Mouse (Mus musculus) lung, embryonic 16.5 days (tissue): Measurements from ENCODE around the gene Adgrl4. TPM values are rescaled to one million over a fixed set of nuclear protein-coding genes. Genes with fewer than 3 reads are reported as not detected.

ENCODE experiments used
- ATAC-seq: fragments of 200-750 bp; cut with Nextera tagmentation; 2 replicates; pipeline ENCODE4 v1.8.0; 2017; ENCODE audit warnings: low read depth, mild to moderate bottlenecking, moderate library complexity
- H3K27ac ChIP-seq: fragments of 300-500 bp; sonication (generic); 2 replicates; pipeline ENCODE4 v1.5.1; 2014; ENCODE audit warnings: mild to moderate bottlenecking, control low read depth, low read length
- H3K27me3 ChIP-seq: fragments of 300-500 bp; sonication (generic); 2 replicates; pipeline ENCODE4 v1.6.1; 2014; ENCODE audit warnings: low read depth, low read length, mixed read lengths; ENCODE audit not compliant: control insufficient read depth, insufficient read depth
- H3K36me3 ChIP-seq: fragments of 300-500 bp; sonication (generic); 2 replicates; pipeline ENCODE4 v1.6.1; 2014; ENCODE audit warnings: low read length; ENCODE audit not compliant: control insufficient read depth, insufficient read depth
- H3K4me1 ChIP-seq: fragments of 300-500 bp; sonication (generic); replicated peaks from 2 replicates; pipeline ENCODE4 v1.6.1; 2014; ENCODE audit warnings: low read length, mixed read lengths; ENCODE audit not compliant: control insufficient read depth, insufficient read depth
- H3K4me2 ChIP-seq: fragments of 300-500 bp; sonication (generic); 2 replicates; pipeline ENCODE4 v1.6.1; 2014; ENCODE audit warnings: low read depth, low read length, control low read depth
- H3K4me3 ChIP-seq: fragments of 300-500 bp; sonication (generic); 2 replicates; pipeline ENCODE4 v1.5.1; 2014; ENCODE audit warnings: mild to moderate bottlenecking, low read length, control low read depth
- H3K9ac ChIP-seq: fragments of 300-500 bp; sonication (generic); 2 replicates; pipeline ENCODE4 v1.6.1; 2014; ENCODE audit warnings: low read length, control low read depth
- H3K9me3 ChIP-seq: fragments of 300-500 bp; sonication (generic); 2 replicates; pipeline ENCODE4 v1.6.1; 2016; ENCODE audit warnings: low read length; ENCODE audit not compliant: control insufficient read depth
- WGBS: fragments of 180-500 bp; shearing (Covaris S2); extraction: QIAGEN DNeasy Blood & Tissue Kit; methylation state at CpG from one replicate; pipeline ENCODE4 v1.1.7; 2014; 5-methylcytosine and 5-hydroxymethylcytosine counted together
- polyA plus RNA-seq: library from polyadenylated mRNA; unstranded; fragments of >200 nt; fragmentation: Nextera tagmentation; extraction: Ambion mirVana; gene quantifications from 2 replicates; pipeline ENCODE4 v1.2.1, GENCODE M21; 2015

The Adgrl4 gene
- 23.9 and 25.0 TPM in 2 replicates for polyA plus RNA-seq

DNA sequence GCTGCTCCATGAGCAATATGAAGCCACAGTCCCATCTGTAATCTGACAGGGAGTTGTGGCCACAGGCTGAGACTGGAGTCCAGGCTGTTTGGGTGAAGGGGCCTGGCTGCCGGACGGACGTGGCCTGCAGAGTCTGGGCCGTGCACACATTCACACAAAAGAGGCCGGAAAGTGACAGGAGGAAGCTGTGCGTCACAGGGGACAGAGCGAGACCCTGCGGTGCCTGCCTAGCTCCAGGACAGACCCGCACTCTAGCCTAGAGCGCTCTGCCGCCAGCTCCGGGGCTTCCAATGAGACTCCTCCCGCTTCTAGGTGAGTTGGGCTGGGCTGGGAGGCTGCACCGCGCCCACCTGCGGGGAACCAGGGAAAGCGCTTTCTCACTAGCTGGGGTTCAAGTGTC, at the start of gene Adgrl4:
Gene Adgrl4 (plus strand): TSS at position 195 of the 400 bp plus-strand sequence.
- Histone ChIP-seq H3K36me3 (no peaks in the 10 kb centered on the region), H3K9me3 (no peaks in the 10 kb centered on the region), H3K27me3 (no peaks in the 10 kb centered on the region), H3K4me1 (peaks cover 7% of the 10 kb centered on the region; the same call in 1 of the 2 replicates), H3K4me2 (peak within 1 kb of the TSS; percentile 59), H3K27ac (peak within 1 kb of the TSS; percentile 57; the same call in 1 of the 2 replicates), H3K9ac (peak within 1 kb of the TSS; percentile 58), H3K4me3 (peak within 1 kb of the TSS; percentile 45)
- WGBS: 3% methylated on average over 17 of the region's 17 CpGs
- peak; percentile 92 for ATAC-seq

DNA sequence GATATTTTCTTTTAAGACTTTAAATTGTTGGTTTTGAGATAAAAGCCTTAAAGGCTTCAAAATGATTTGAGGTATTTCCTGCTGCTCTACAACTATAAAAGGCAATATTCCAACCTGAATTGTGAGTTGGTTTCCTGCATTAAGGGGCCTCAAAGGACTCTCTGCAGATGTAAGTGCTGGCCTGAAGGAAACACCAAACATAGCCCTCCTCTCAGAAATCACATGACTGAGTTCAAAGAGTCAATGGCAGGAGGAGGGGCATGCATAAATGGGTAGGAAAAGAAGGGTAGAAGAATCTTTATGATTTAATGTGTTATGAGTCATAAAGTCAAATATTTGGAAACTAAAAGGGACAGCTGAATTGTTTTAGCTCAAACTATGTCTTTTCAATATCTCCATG, 46.8 kb upstream of the Adgrl4 start:
- ATAC-seq: peak; percentile 56
- no peaks in the 10 kb centered on the region for H3K36me3 ChIP-seq
- no peak overlapping the region for H3K4me2 ChIP-seq
- no peak overlapping the region for H3K27ac ChIP-seq
- H3K4me1 ChIP-seq: no peaks in the 10 kb centered on the region
- H3K27me3 ChIP-seq: no peaks in the 10 kb centered on the region
- H3K4me3 ChIP-seq: no peak overlapping the region
- H3K9me3 ChIP-seq: no peaks in the 10 kb centered on the region
- H3K9ac ChIP-seq: no peak overlapping the region

DNA sequence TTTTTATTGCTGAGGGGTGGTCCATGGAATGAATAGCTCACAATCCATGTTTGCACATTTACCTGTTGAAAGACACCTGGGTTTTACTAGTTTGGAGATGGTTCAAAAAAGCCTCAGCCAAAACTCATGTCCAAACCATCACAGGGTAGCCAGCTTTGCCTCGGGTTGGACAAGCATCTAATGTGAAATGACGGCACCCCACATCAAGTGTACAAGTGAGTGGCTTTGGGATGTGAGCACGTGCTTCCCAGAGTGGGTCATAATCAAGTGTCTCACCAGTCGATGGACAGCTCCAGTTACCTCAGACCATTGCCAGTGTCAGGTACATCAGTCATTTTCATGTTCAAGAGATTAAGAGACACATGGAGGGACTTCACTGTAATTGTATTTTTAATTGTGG, 44.8 kb upstream of the Adgrl4 start:
- Histone ChIP-seq H3K4me3 (no peak overlapping the region), H3K4me1 (no peaks in the 10 kb centered on the region), H3K27me3 (no peaks in the 10 kb centered on the region), H3K4me2 (no peak overlapping the region), H3K36me3 (no peaks in the 10 kb centered on the region), H3K9ac (no peak overlapping the region), H3K9me3 (no peaks in the 10 kb centered on the region), H3K27ac (no peak overlapping the region)
- 80% methylated on average over 4 of the region's 4 CpGs for WGBS
- no peak for ATAC-seq

DNA sequence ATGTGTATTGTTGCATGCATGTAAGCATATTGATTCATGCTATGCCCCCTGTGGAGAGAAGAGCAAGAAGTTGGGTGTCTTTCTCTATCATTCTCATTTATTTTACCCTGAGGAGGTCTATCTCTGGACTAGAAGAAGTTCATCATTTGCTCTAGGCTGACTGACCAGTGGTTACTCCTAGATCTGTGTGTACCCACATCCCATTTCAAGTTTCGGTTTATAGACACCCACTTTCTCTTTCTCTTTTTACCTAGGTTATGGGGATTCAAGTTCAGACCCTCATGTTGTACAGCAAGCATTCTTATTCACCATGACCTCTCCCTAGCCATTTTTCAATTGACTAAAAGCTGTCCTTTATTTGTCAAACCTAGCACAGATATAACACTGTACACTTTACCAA, 44.4 kb upstream of the Adgrl4 start:
- H3K9me3 ChIP-seq: no peaks in the 10 kb centered on the region
- no peaks in the 10 kb centered on the region for H3K4me1 ChIP-seq
- no peaks in the 10 kb centered on the region for H3K27me3 ChIP-seq
- H3K4me3 ChIP-seq: no peak overlapping the region
- H3K27ac ChIP-seq: no peak overlapping the region
- ATAC-seq: no peak
- 94% methylated on average over 1 of the region's 1 CpGs for WGBS
- no peak overlapping the region for H3K9ac ChIP-seq
- H3K36me3 ChIP-seq: no peaks in the 10 kb centered on the region
- H3K4me2 ChIP-seq: no peak overlapping the region

DNA sequence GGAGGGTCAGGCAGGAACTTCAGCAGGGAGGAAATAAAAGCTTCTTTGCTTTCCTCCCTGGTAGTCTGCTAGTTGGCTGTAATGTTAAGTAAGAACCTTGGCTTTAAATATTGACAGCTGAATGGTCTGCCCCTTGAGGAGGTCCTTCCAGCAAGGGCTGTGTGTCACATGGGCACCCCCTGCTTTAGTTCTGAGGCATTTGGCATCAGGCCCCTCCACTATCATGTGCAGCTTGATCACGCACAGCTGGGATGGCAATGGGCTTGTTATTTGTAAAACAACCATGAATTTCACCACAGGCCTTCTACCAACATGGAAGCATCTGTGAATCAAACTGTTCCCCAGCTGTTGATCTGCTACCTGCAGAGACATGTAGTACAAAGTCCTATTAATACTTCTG, 38.4 kb upstream of the Adgrl4 start:
- Histone ChIP-seq H3K36me3 (no peaks in the 10 kb centered on the region), H3K27ac (no peak overlapping the region), H3K9me3 (no peaks in the 10 kb centered on the region), H3K4me2 (no peak overlapping the region), H3K27me3 (no peaks in the 10 kb centered on the region), H3K4me1 (no peaks in the 10 kb centered on the region), H3K4me3 (no peak overlapping the region), H3K9ac (no peak overlapping the region)
- ATAC-seq: 0 out of 2 replicates have a peak, but pooled peaks have one; percentile 31
- 70% methylated on average over 1 of the region's 1 CpGs for WGBS

DNA sequence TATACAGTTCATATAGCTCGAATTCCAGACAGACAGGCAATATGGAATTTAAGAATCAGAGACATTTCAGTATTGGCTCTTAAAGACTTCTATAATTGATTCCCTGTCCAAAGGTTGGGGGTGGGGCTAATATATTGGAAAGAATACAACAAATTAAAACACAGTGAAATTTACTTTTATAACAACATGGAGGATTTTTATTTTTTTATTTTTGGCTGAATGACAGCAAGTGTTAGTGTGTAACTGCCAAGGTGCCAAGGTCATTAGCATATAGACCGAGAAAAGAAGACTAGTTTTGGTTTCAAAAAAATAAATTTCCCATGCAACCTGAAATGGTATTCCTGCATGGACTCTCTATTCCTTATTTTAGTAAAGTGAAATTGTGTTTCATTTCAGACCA, 26.7 kb upstream of the Adgrl4 start:
- H3K9ac ChIP-seq: no peak overlapping the region
- no peak for ATAC-seq
- H3K4me1 ChIP-seq: no peaks in the 10 kb centered on the region
- H3K4me2 ChIP-seq: no peak overlapping the region
- H3K27ac ChIP-seq: no peak overlapping the region
- H3K27me3 ChIP-seq: no peaks in the 10 kb centered on the region
- 73% methylated on average over 2 of the region's 2 CpGs for WGBS
- H3K36me3 ChIP-seq: no peaks in the 10 kb centered on the region
- no peak overlapping the region for H3K4me3 ChIP-seq
- no peaks in the 10 kb centered on the region for H3K9me3 ChIP-seq

DNA sequence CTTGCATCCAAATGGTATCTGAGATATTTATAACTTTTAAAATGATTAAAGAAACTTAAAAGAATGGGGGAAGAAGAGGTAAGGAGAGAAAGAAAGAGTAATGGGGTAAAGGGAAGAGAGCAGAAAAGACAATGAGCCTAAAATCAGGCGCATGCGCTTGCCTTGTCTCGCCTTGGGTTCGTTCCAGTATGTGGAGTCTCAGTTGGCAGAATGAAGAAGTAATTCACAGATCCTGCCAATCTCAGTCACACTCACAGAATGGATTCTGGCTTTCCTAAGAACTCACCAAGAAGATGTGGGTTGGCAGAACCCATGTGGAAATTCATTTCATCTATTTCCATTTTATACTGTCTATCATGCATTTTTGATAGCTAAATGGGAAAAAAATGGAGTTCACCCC, 26.2 kb upstream of the Adgrl4 start:
- Histone ChIP-seq H3K4me1 (no peaks in the 10 kb centered on the region), H3K9ac (no peak overlapping the region), H3K4me3 (no peak overlapping the region), H3K4me2 (no peak overlapping the region), H3K36me3 (no peaks in the 10 kb centered on the region), H3K9me3 (no peaks in the 10 kb centered on the region), H3K27ac (no peak overlapping the region), H3K27me3 (no peaks in the 10 kb centered on the region)
- WGBS: 92% methylated on average over 4 of the region's 4 CpGs
- no peak for ATAC-seq

DNA sequence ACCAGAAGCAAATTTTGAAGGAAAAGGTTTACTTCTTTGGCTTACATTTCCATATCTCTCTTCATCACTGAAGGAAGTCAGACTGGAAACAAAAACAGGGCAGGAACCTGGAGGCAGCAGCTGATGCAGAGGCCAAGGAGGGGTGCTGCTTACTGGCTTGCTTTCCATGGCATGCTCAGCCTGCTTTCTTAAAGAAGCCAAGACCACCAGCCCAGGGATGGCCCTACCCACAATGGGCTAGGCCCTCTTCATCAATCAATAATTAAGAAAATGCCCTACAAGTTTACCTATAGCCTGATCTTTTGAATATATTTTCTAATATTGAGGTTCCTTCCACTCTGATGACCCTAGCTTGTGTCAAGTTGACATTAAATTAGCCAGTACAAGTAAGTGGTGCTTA, 20.8 kb upstream of the Adgrl4 start:
- H3K27me3 ChIP-seq: no peaks in the 10 kb centered on the region
- H3K27ac ChIP-seq: no peak overlapping the region
- H3K4me3 ChIP-seq: no peak overlapping the region
- no peak overlapping the region for H3K9ac ChIP-seq
- no peaks in the 10 kb centered on the region for H3K4me1 ChIP-seq
- H3K4me2 ChIP-seq: no peak overlapping the region
- H3K9me3 ChIP-seq: no peaks in the 10 kb centered on the region
- no peak for ATAC-seq
- H3K36me3 ChIP-seq: no peaks in the 10 kb centered on the region

DNA sequence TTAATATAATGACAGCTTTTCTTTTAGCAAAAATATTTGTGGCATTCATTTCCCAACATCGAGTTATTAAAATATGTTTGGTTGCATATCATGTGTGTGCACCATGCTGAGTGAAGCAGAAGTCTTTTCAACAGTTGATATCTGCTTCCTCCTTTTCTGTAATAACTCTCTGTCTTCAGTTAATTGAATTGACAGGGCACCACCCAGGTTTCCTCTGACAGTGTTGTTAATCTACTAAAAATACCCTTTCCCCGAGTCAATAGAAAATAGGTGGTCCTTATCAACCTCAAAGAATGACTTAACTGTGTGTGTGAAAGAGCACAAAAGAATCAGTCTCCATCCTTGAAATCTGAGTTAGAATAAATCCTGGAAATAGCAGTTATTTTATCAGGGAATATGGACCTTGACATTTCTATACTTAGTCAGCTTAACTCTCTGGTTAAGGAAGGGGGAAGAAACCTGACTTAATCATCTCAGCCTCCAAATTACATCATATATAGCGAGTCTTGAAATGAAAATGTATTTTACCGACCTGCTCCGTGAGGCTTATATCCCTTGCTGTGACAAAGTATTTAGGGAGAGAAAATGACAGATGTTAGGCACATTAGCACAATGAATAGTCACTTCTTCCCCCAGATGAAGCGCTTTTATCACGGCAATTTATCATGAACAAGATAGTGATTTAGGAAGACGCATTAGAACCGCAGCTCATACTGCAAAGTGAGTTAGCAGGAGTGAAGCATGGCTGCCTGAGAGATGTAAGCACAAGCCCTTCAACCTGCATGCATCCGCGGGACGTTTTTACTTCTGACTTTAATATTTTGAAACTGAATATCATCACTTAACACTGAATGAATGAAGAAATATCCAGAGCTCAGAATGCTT, 19.8 kb upstream of the Adgrl4 start:
- no peaks in the 10 kb centered on the region for H3K27me3 ChIP-seq
- no peaks in the 10 kb centered on the region for H3K4me1 ChIP-seq
- no peak for ATAC-seq
- no peak overlapping the region for H3K4me2 ChIP-seq
- no peak overlapping the region for H3K4me3 ChIP-seq
- H3K27ac ChIP-seq: no peak overlapping the region
- WGBS: 41% methylated on average over 12 of the region's 12 CpGs
- H3K36me3 ChIP-seq: no peaks in the 10 kb centered on the region
- H3K9me3 ChIP-seq: no peaks in the 10 kb centered on the region
- H3K9ac ChIP-seq: no peak overlapping the region
